Mouse (Mus musculus): ENCODE measurements around the gene Mmp8. TPM values are rescaled to one million over a fixed set of nuclear protein-coding genes. Genes with fewer than 3 reads are reported as not detected.

Mmp8 gene
- polyA plus RNA-seq, 1 experiment from 2014 or later = not detected

DNA sequence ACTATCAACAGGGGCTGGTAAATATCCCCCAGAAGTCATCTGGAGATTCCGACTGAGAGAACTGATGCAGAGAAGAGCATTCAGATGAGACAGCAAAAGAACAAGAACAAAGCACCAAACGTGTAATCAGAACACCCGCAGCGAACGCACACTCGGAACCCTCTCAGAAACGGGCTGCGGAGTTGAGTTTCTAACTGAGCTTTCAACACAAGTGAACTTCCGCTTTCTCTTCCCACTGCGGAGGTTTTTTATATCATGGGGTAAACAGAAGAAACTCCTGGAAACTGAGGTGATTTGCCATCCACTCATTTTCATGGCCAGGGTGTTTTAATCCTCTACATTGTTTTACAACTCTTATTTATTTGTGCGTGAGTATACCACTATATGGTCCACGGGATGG is 47.4 kb downstream of the Mmp8 start:
- Histone ChIP-seq H3K4me2 (no peak overlapping the region), H3K4me1 (ENCODE audit: control insufficient read depth, insufficient read depth, low read length) (no peaks in the 10 kb centered on the region), H3K4me3 (ENCODE audit: low read depth, low read length) (no peak overlapping the region), H3K27me3 (ENCODE audit: control insufficient read depth, insufficient read depth, low read length) (no peaks in the 10 kb centered on the region), H3K9ac (ENCODE audit: low read length) (no peak overlapping the region), H3K36me3 (ENCODE audit: control insufficient read depth, insufficient read depth, low read length) (no peaks in the 10 kb centered on the region), H3K9me3 (ENCODE audit: control insufficient read depth, low read length) (no peaks in the 10 kb centered on the region), H3K27ac (ENCODE audit: low read depth, low read length) (no peak overlapping the region)
- 86% methylated on average over 12 of the region's 12 CpGs for WGBS
- ATAC-seq (ENCODE audit: low FRiP score) (no peak), DNase-seq (ENCODE audit: low spot score, missing footprints) (no peak)

Other genes starting within 250 kb of the Mmp8 start
- not detected in 2 replicates for gene Mmp12, start 214.1 kb upstream of the Mmp8 start, polyA plus RNA-seq (2014; fragmentation: Nextera tagmentation; extraction: Ambion mirVana)
- not detected in 2 replicates for gene Mmp1b, start 170.4 kb upstream of the Mmp8 start, polyA plus RNA-seq (2014; fragmentation: Nextera tagmentation; extraction: Ambion mirVana)
- not detected in 2 replicates for gene Mmp3, start 112.6 kb upstream of the Mmp8 start, polyA plus RNA-seq (2014; fragmentation: Nextera tagmentation; extraction: Ambion mirVana)
- gene Mmp10, start 56.1 kb upstream of the Mmp8 start, polyA plus RNA-seq (2014; fragmentation: Nextera tagmentation; extraction: Ambion mirVana) = not detected in 2 replicates
- gene Mmp27, start 12.9 kb downstream of the Mmp8 start, polyA plus RNA-seq (2014; fragmentation: Nextera tagmentation; extraction: Ambion mirVana) = not detected in 2 replicates
- not detected in 2 replicates for gene Mmp20, start 69.8 kb downstream of the Mmp8 start, polyA plus RNA-seq (2014; fragmentation: Nextera tagmentation; extraction: Ambion mirVana)
- not detected in 2 replicates for gene Mmp7, start 133.6 kb downstream of the Mmp8 start, polyA plus RNA-seq (2014; fragmentation: Nextera tagmentation; extraction: Ambion mirVana)
- 140 and 153 TPM in 2 replicates for gene Tmem123, start 205.6 kb downstream of the Mmp8 start, polyA plus RNA-seq (2014; fragmentation: Nextera tagmentation; extraction: Ambion mirVana)